Mouse (Mus musculus) lung, postnatal 0 days (tissue): ENCODE measurements around the gene Trdmt1. TPM values are rescaled to one million over a fixed set of nuclear protein-coding genes. Genes with fewer than 3 reads are reported as not detected.

Experiments used
- ATAC-seq: fragments of 200-750 bp; cut with Nextera tagmentation; 2 replicates; pipeline ENCODE4 v1.8.0; 2017; ENCODE audit warnings: moderate library complexity
- DNase-seq: peaks from one replicate; pipeline ENCODE4 v3.0.0-alpha.2; 2016; ENCODE audit warnings: low spot score
- H3K27ac ChIP-seq: fragments of 300-500 bp; sonication (generic); 2 replicates; pipeline ENCODE4 v1.5.1; 2014; ENCODE audit warnings: antibody characterized with exemption, mild to moderate bottlenecking, low read length, mixed read lengths
- H3K27me3 ChIP-seq: fragments of 300-500 bp; sonication (generic); replicated peaks from 2 replicates; pipeline ENCODE4 v1.6.1; 2014; ENCODE audit warnings: low read length, mixed read lengths; ENCODE audit not compliant: insufficient read depth
- H3K36me3 ChIP-seq: fragments of 300-500 bp; sonication (generic); 2 replicates; pipeline ENCODE4 v1.6.1; 2014; ENCODE audit warnings: low read length, mixed read lengths; ENCODE audit not compliant: insufficient read depth
- H3K4me1 ChIP-seq: fragments of 300-500 bp; sonication (generic); 2 replicates; pipeline ENCODE4 v1.6.1; 2014; ENCODE audit warnings: antibody characterized with exemption, low read depth, low read length, mixed read lengths; ENCODE audit not compliant: insufficient read depth
- H3K4me2 ChIP-seq: fragments of 300-500 bp; sonication (generic); replicated peaks from 2 replicates; pipeline ENCODE4 v1.6.1; 2014; ENCODE audit warnings: low read depth, mild to moderate bottlenecking, low read length, moderate library complexity, mixed read lengths
- H3K4me3 ChIP-seq: fragments of 300-500 bp; sonication (generic); 2 replicates; pipeline ENCODE4 v1.5.1; 2014; ENCODE audit warnings: low read depth, low read length
- H3K9ac ChIP-seq: fragments of 300-500 bp; sonication (generic); replicated peaks from 2 replicates; pipeline ENCODE4 v1.6.1; 2014; ENCODE audit warnings: low read depth, mild to moderate bottlenecking
- H3K9me3 ChIP-seq: fragments of 300-500 bp; sonication (generic); 2 replicates; pipeline ENCODE4 v1.6.1; 2016; ENCODE audit warnings: low read length, mixed read lengths
- CTCF ChIP-seq: IDR thresholded peaks from 2 replicates; pipeline ENCODE4 v1.5.1; 2016; ENCODE audit warnings: antibody characterized with exemption, mild to moderate bottlenecking
- EP300 ChIP-seq: IDR thresholded peaks from 2 replicates; pipeline ENCODE4 v1.6.1; 2016; ENCODE audit warnings: antibody characterized with exemption, mild to moderate bottlenecking, control low read depth
- WGBS: fragments of 180-500 bp; shearing (Covaris S2); extraction: QIAGEN DNeasy Blood & Tissue Kit; methylation state at CpG from one replicate; pipeline ENCODE4 v1.1.7; 2014; 5-methylcytosine and 5-hydroxymethylcytosine counted together
- polyA plus RNA-seq: library from polyadenylated mRNA; unstranded; fragments of >200 nt; fragmentation: Nextera tagmentation; extraction: Ambion mirVana; gene quantifications from 2 replicates; pipeline ENCODE4 v1.2.1, GENCODE M21; 2015

Gene Trdmt1
- polyA plus RNA-seq, 1 experiment from 2014 or later, result 10.1 TPM

GRCm38 (mm10) chr2:13522106-13522505 is 22.4 kb downstream of the Trdmt1 start:
- no peak overlapping the region for H3K9ac ChIP-seq
- 23% methylated on average over 8 of the region's 8 CpGs for WGBS
- TF ChIP-seq EP300 (peak; percentile 46; the same call in 1 of the 2 replicates), CTCF (no peak)
- H3K4me1 ChIP-seq, result no peaks in the 10 kb centered on the region
- DNase-seq, result peak; percentile 56
- no peaks in the 10 kb centered on the region for H3K9me3 ChIP-seq
- H3K27ac ChIP-seq, result no peak overlapping the region
- ATAC-seq, result no peak
- H3K4me2 ChIP-seq, result no peak overlapping the region
- no peaks in the 10 kb centered on the region for H3K36me3 ChIP-seq
- no peak overlapping the region for H3K4me3 ChIP-seq
- no peaks in the 10 kb centered on the region for H3K27me3 ChIP-seq

- DNase-seq, result no peak
- Histone ChIP-seq H3K36me3 (no peaks in the 10 kb centered on the region; the same call in 1 of the 2 replicates), H3K27me3 (no peaks in the 10 kb centered on the region), H3K4me3 (no peak overlapping the region), H3K27ac (no peak overlapping the region), H3K4me1 (no peaks in the 10 kb centered on the region), H3K4me2 (no peak overlapping the region), H3K9ac (no peak overlapping the region), H3K9me3 (no peaks in the 10 kb centered on the region)
- 58% methylated on average over 4 of the region's 4 CpGs for WGBS
- ATAC-seq, result no peak
- TF ChIP-seq CTCF (no peak), EP300 (no peak)
Observed at GRCm38 (mm10) chr2:13514949-13515348, 29.5 kb downstream of the Trdmt1 start.

- H3K9me3 ChIP-seq, result no peaks in the 10 kb centered on the region
- no peaks in the 10 kb centered on the region for H3K36me3 ChIP-seq
- H3K4me2 ChIP-seq, result no peak overlapping the region
- H3K27me3 ChIP-seq, result no peaks in the 10 kb centered on the region
- no peak for TF ChIP-seq EP300
- TF ChIP-seq CTCF, result no peak
- DNase-seq (no peak), ATAC-seq (no peak)
- 88% methylated on average over 2 of the region's 2 CpGs for WGBS
- no peaks in the 10 kb centered on the region for H3K4me1 ChIP-seq
- no peak overlapping the region for H3K27ac ChIP-seq
- no peak overlapping the region for H3K4me3 ChIP-seq
- H3K9ac ChIP-seq, result no peak overlapping the region
Observed at GRCm38 (mm10) chr2:13502717-13503116, 41.8 kb downstream of the Trdmt1 start.

GRCm38 (mm10) chr2:13501553-13501952 is 42.9 kb downstream of the Trdmt1 start:
- H3K36me3 ChIP-seq, result no peaks in the 10 kb centered on the region
- TF ChIP-seq CTCF, result no peak
- TF ChIP-seq EP300, result no peak
- H3K4me3 ChIP-seq, result no peak overlapping the region
- no peak overlapping the region for H3K4me2 ChIP-seq
- DNase-seq (no peak), ATAC-seq (no peak)
- no peaks in the 10 kb centered on the region for H3K27me3 ChIP-seq
- no peak overlapping the region for H3K9ac ChIP-seq
- 46% methylated on average over 5 of the region's 5 CpGs for WGBS
- no peak overlapping the region for H3K27ac ChIP-seq
- H3K9me3 ChIP-seq, result no peaks in the 10 kb centered on the region
- no peaks in the 10 kb centered on the region for H3K4me1 ChIP-seq

GRCm38 (mm10) chr2:13500298-13500999 is 44.0 kb downstream of the Trdmt1 start:
- Histone ChIP-seq H3K4me1 (no peaks in the 10 kb centered on the region), H3K4me3 (no peak overlapping the region), H3K4me2 (no peak overlapping the region), H3K9ac (no peak overlapping the region), H3K36me3 (no peaks in the 10 kb centered on the region), H3K27me3 (no peaks in the 10 kb centered on the region), H3K27ac (no peak overlapping the region), H3K9me3 (no peaks in the 10 kb centered on the region)
- ATAC-seq (peak; percentile 50; the same call in 1 of the 2 replicates), DNase-seq (peak; percentile 56)
- TF ChIP-seq CTCF (no peak), EP300 (no peak)
- WGBS, result 56% methylated on average over 5 of the region's 5 CpGs

GRCm38 (mm10) chr2:13499196-13499595 is 45.3 kb downstream of the Trdmt1 start:
- no peak overlapping the region for H3K9ac ChIP-seq
- no peak overlapping the region for H3K27ac ChIP-seq

More at GRCm38 (mm10) chr2:13499196-13499595, 45.3 kb downstream of the Trdmt1 start:
- ATAC-seq (no peak), DNase-seq (no peak)
- Histone ChIP-seq H3K27me3 (no peaks in the 10 kb centered on the region), H3K36me3 (no peaks in the 10 kb centered on the region), H3K4me1 (no peaks in the 10 kb centered on the region), H3K4me2 (no peak overlapping the region), H3K9me3 (no peaks in the 10 kb centered on the region), H3K4me3 (no peak overlapping the region)
- 59% methylated on average over 7 of the region's 7 CpGs for WGBS
- TF ChIP-seq EP300, result no peak; the same call in 1 of the 2 replicates
- no peak for TF ChIP-seq CTCF
